Mouse (Mus musculus) ovary, adult 10 weeks (tissue): ENCODE data around the gene Spin2d. TPM values are rescaled to one million over a fixed set of nuclear protein-coding genes. Genes with fewer than 3 reads are reported as not detected.

Source experiments
- polyA plus RNA-seq: library from polyadenylated mRNA; stranded (reverse); fragments of 350-450 nt; fragmentation: Illumina TruSeq; extraction: RNeasy Lipid Tissue Mini Kit (QIAGEN cat#74804); gene quantifications from one replicate; pipeline ENCODE4 v1.2.3, GENCODE M21; 2014

Spin2d gene
- polyA plus RNA-seq: not detected

DNA sequence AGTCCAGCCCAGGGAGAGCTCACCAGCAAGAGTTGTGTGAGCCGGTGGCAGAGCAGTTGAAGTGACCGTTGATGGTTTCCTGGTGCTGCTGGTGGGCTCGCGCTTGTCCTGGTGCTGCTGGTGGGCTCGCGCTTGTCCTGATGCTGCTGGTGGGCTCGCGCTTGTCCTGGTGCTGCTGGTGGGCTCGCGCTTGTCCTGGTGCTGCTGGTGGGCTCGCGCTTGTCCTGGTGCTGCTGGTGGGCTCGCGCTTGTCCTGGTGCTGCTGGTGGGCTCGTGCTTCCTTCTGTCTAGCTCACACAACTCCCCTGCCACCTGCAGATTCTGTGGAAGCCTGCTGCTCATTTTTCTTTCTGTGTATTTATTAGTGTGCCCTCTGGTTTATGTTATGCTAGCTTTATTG, at the start of gene Spin2d:
Spin2d (minus strand) TSS at position 101 of the 400 bp plus-strand sequence.

GRCm38 (mm10) chrX:73213819-73214564, 37.2 kb upstream of the Spin2d start, which contains the start of gene Xlr4b:
Gene Xlr4b (plus strand): TSS chrX:73214333.

DNA sequence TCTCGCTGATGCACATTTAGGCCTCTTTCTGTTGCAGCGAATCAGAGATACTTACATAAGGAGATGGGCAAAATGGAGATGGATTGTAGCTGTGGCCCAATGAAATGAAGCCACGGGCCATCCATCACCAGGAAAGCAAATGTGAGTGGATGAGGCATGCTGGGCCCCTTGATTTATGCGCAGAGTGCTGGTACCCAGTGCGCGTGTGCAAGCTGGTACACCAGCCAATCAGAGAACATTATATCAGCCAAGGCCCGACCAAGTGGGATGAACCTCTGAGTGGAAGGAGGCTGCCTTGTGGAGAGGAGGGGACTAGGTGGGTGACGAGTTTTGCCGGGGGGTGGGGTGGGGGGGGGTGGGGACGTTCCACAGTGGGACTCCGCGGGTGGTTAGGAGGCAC, 15.1 kb upstream of the Spin2d start, which contains the start of gene Xlr3b:
Xlr3b (plus strand) TSS at position 274 of the 400 bp plus-strand sequence.

DNA sequence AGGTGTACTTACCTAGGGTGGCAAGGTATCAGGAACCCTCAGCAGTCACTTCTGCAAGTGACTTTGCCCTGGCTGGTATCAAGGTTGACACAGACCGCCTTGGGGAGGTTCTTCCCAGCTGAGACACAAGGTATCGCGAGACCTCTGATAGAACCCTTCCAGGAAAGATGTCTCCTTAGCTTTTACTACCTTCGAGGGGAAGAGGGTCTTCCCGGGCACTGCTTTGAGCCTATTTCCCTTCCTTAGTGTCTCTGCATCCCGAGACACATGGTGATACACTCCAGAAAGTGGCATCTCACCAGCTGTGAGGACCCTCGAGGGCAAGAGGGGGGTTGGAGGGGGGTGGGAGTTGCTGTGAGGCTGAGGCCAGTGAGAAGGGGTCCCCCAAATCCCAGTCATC, 27.4 kb downstream of the Spin2d start, which contains the start of gene DXBay18:
DXBay18 (minus strand) TSS at position 101 of the 400 bp plus-strand sequence.

DNA sequence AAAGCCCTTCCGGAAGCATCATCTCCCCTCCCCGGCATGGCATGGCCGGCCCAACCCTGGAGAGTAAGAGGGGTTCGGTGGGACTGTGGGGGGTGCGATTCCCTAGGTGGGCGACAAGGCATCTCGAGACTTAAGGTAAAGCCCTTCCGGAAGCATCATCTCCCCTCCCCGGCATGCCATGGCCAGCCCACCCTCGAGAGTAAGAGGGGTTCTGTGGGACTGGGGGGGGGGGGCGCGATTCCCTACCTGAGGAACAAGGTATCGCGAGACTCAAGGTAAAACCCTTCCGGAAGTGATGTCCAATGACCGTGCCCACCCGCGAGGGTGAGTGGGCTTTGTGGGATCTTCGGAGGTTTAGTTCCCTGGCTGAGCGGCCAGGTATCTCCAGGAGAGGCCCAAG, 28.3 kb downstream of the Spin2d start, which contains the start of gene Xlr5b:
Xlr5b (plus strand) TSS at position 301 of the 400 bp plus-strand sequence.

Other genes with a start within 250 kb of the Spin2d start
- 31.2 TPM for gene Zfp185, start 189.7 kb downstream of the Spin2d start, polyA plus RNA-seq
- gene Pnma5, start 139.9 kb downstream of the Spin2d start, polyA plus RNA-seq: 0.54 TPM
- gene Pnma3, start 112.2 kb downstream of the Spin2d start, polyA plus RNA-seq: not detected
- 6.4 TPM for gene Xlr4a, start 94.5 kb downstream of the Spin2d start, polyA plus RNA-seq
- 26.1 TPM for gene Xlr3a, start 79.9 kb downstream of the Spin2d start, polyA plus RNA-seq
- not detected for gene Gm14685, start 59.9 kb downstream of the Spin2d start, polyA plus RNA-seq
- gene Xlr5b, start 28.2 kb downstream of the Spin2d start, polyA plus RNA-seq: 4.0 TPM
- not detected for gene DXBay18, start 27.5 kb downstream of the Spin2d start, polyA plus RNA-seq
- 5.8 TPM for gene Xlr3b, start 15.2 kb upstream of the Spin2d start, polyA plus RNA-seq
- gene Xlr4b, start 37.3 kb upstream of the Spin2d start, polyA plus RNA-seq: 6.4 TPM
- gene F8a, start 51.3 kb upstream of the Spin2d start, polyA plus RNA-seq: 7.2 TPM
- 9.4 TPM for gene Xlr4c, start 66.1 kb upstream of the Spin2d start, polyA plus RNA-seq
- 2.1 TPM for gene Xlr3c, start 88.4 kb upstream of the Spin2d start, polyA plus RNA-seq
- 0.88 TPM for gene Xlr5a, start 116.0 kb upstream of the Spin2d start, polyA plus RNA-seq
- gene Xlr5c, start 116.0 kb upstream of the Spin2d start, polyA plus RNA-seq: 0.83 TPM
- not detected for gene Gm45015, start 159.9 kb upstream of the Spin2d start, polyA plus RNA-seq
- gene Zfp275, start 165.6 kb upstream of the Spin2d start, polyA plus RNA-seq: 68.9 TPM
- gene Gm18336, start 221.7 kb upstream of the Spin2d start, polyA plus RNA-seq: not detected
- 0.37 TPM for gene Zfp92, start 234.1 kb upstream of the Spin2d start, polyA plus RNA-seq